Mouse (Mus musculus) liver, embryonic 12.5 days (tissue): ENCODE measurements around the gene Fgf18. TPM values are rescaled to one million over a fixed set of nuclear protein-coding genes. Genes with fewer than 3 reads are reported as not detected.
A peak's percentile ranks its signal among the peaks of the same experiment; 100 is the strongest.

ENCODE experiments used
- ATAC-seq: fragments of 200-750 bp; cut with Nextera tagmentation; 2 replicates; pipeline ENCODE4 v1.8.0; 2017; ENCODE audit warnings: moderate number of reproducible peaks, mild to moderate bottlenecking, moderate library complexity
- H3K27ac ChIP-seq: fragments of 300-500 bp; sonication (generic); 2 replicates; pipeline ENCODE4 v1.5.1; 2016; ENCODE audit warnings: mild to moderate bottlenecking
- H3K27me3 ChIP-seq: fragments of 300-500 bp; sonication (generic); replicated peaks from 2 replicates; pipeline ENCODE4 v1.6.1; 2016; ENCODE audit warnings: mild to moderate bottlenecking, moderate library complexity
- H3K36me3 ChIP-seq: fragments of 300-500 bp; sonication (generic); 2 replicates; pipeline ENCODE4 v1.6.1; 2016; ENCODE audit warnings: mild to moderate bottlenecking, moderate library complexity
- H3K4me1 ChIP-seq: fragments of 300-500 bp; sonication (generic); 2 replicates; pipeline ENCODE4 v1.6.1; 2016
- H3K4me2 ChIP-seq: fragments of 300-500 bp; sonication (generic); 2 replicates; pipeline ENCODE4 v1.6.1; 2016; ENCODE audit warnings: mild to moderate bottlenecking, moderate library complexity
- H3K4me3 ChIP-seq: fragments of 300-500 bp; sonication (generic); 2 replicates; pipeline ENCODE4 v1.5.1; 2016; ENCODE audit warnings: mild to moderate bottlenecking, moderate library complexity
- H3K9ac ChIP-seq: fragments of 300-500 bp; sonication (generic); 2 replicates; pipeline ENCODE4 v1.6.1; 2016; ENCODE audit warnings: mild to moderate bottlenecking, moderate library complexity
- H3K9me3 ChIP-seq: fragments of 300-500 bp; sonication (generic); replicated peaks from 2 replicates; pipeline ENCODE4 v1.6.1; 2016; ENCODE audit warnings: mild to moderate bottlenecking, moderate library complexity
- WGBS: fragments of 180-500 bp; shearing (Covaris S2); methylation state at CpG from one replicate; pipeline ENCODE4 v1.1.7; 2016; ENCODE audit not compliant: insufficient replicate concordance; 5-methylcytosine and 5-hydroxymethylcytosine counted together
- polyA plus RNA-seq: library from polyadenylated mRNA; unstranded; fragments of >200 nt; fragmentation: Nextera tagmentation; extraction: Ambion mirVana; gene quantifications from 2 replicates; pipeline ENCODE4 v1.2.1, GENCODE M21; 2016

Fgf18 gene
- polyA plus RNA-seq, 1 experiment from 2014 or later = 0.44 TPM

GRCm38 (mm10) chr11:33134391-33134986, 12.7 kb downstream of the Fgf18 start:
- H3K27ac ChIP-seq = no peak overlapping the region
- no peaks in the 10 kb centered on the region for H3K9me3 ChIP-seq
- peaks cover 23% of the 10 kb centered on the region for H3K27me3 ChIP-seq
- no peak overlapping the region for H3K4me2 ChIP-seq
- no peak for ATAC-seq
- H3K4me1 ChIP-seq = no peaks in the 10 kb centered on the region
- no peak overlapping the region for H3K4me3 ChIP-seq
- 66% methylated on average over 8 of the region's 8 CpGs for WGBS
- H3K36me3 ChIP-seq = no peaks in the 10 kb centered on the region
- no peak overlapping the region for H3K9ac ChIP-seq

GRCm38 (mm10) chr11:33132619-33133338, 14.4 kb downstream of the Fgf18 start:
- Histone ChIP-seq H3K27me3 (peaks cover 11% of the 10 kb centered on the region), H3K9me3 (no peaks in the 10 kb centered on the region), H3K4me2 (no peak overlapping the region), H3K36me3 (no peaks in the 10 kb centered on the region), H3K4me3 (no peak overlapping the region), H3K9ac (no peak overlapping the region), H3K4me1 (no peaks in the 10 kb centered on the region), H3K27ac (no peak overlapping the region)
- no peak for ATAC-seq
- WGBS = 54% methylated on average over 8 of the region's 8 CpGs

GRCm38 (mm10) chr11:33127058-33127457, 20.1 kb downstream of the Fgf18 start:
- no peak overlapping the region for H3K9ac ChIP-seq
- peaks cover 35% of the 10 kb centered on the region for H3K27me3 ChIP-seq
- H3K4me3 ChIP-seq = no peak overlapping the region
- H3K4me1 ChIP-seq = 0 out of 2 replicates have a peak, but pooled peaks cover 6% of the 10 kb centered on the region
- H3K27ac ChIP-seq = no peak overlapping the region
- no peaks in the 10 kb centered on the region for H3K9me3 ChIP-seq
- H3K36me3 ChIP-seq = no peaks in the 10 kb centered on the region
- ATAC-seq = 0 out of 2 replicates have a peak, but pooled peaks have one; percentile 42
- no peak overlapping the region for H3K4me2 ChIP-seq

- WGBS = 3% methylated on average over 37 of the region's 37 CpGs
- peak; percentile 24; the same call in 1 of the 2 replicates for ATAC-seq
- no peak overlapping the region for H3K9ac ChIP-seq
- no peaks in the 10 kb centered on the region for H3K9me3 ChIP-seq
- H3K27me3 ChIP-seq = peaks cover 63% of the 10 kb centered on the region
- no peaks in the 10 kb centered on the region for H3K36me3 ChIP-seq
- H3K4me1 ChIP-seq = 0 out of 2 replicates have a peak, but pooled peaks cover 6% of the 10 kb centered on the region
- H3K4me2 ChIP-seq = peak overlapping the region; percentile 59
- no peak overlapping the region for H3K27ac ChIP-seq
- peak overlapping the region; percentile 15 for H3K4me3 ChIP-seq
Measured at GRCm38 (mm10) chr11:33122575-33123268, 24.5 kb downstream of the Fgf18 start.

GRCm38 (mm10) chr11:33119556-33119955, 27.6 kb downstream of the Fgf18 start:
- Histone ChIP-seq H3K4me3 (no peak overlapping the region), H3K4me2 (no peak overlapping the region), H3K27me3 (peaks cover 53% of the 10 kb centered on the region), H3K27ac (no peak overlapping the region), H3K9ac (no peak overlapping the region), H3K9me3 (no peaks in the 10 kb centered on the region), H3K36me3 (no peaks in the 10 kb centered on the region), H3K4me1 (0 out of 2 replicates have a peak, but pooled peaks cover 6% of the 10 kb centered on the region)
- ATAC-seq = no peak
- WGBS = 49% methylated on average over 8 of the region's 8 CpGs

GRCm38 (mm10) chr11:33119116-33119515, 28.1 kb downstream of the Fgf18 start:
- Histone ChIP-seq H3K9me3 (no peaks in the 10 kb centered on the region), H3K27me3 (peaks cover 49% of the 10 kb centered on the region), H3K27ac (no peak overlapping the region), H3K36me3 (no peaks in the 10 kb centered on the region), H3K4me3 (no peak overlapping the region), H3K4me2 (no peak overlapping the region), H3K4me1 (0 out of 2 replicates have a peak, but pooled peaks cover 6% of the 10 kb centered on the region), H3K9ac (no peak overlapping the region)
- WGBS = 57% methylated on average over 7 of the region's 7 CpGs
- ATAC-seq = no peak

- WGBS = 40% methylated on average over 6 of the region's 6 CpGs
- ATAC-seq = no peak
- Histone ChIP-seq H3K4me3 (no peak overlapping the region), H3K27me3 (peaks cover 42% of the 10 kb centered on the region), H3K4me1 (0 out of 2 replicates have a peak, but pooled peaks cover 6% of the 10 kb centered on the region), H3K9ac (no peak overlapping the region), H3K4me2 (no peak overlapping the region), H3K27ac (no peak overlapping the region), H3K36me3 (no peaks in the 10 kb centered on the region), H3K9me3 (no peaks in the 10 kb centered on the region)
Measured at GRCm38 (mm10) chr11:33118480-33118879, 28.7 kb downstream of the Fgf18 start.

- no peak overlapping the region for H3K9ac ChIP-seq
- 71% methylated on average over 3 of the region's 3 CpGs for WGBS
- no peaks in the 10 kb centered on the region for H3K36me3 ChIP-seq
- no peak for ATAC-seq
- no peak overlapping the region for H3K27ac ChIP-seq
- H3K4me3 ChIP-seq = no peak overlapping the region
- H3K9me3 ChIP-seq = no peaks in the 10 kb centered on the region
- H3K4me2 ChIP-seq = no peak overlapping the region
- no peaks in the 10 kb centered on the region for H3K4me1 ChIP-seq
- H3K27me3 ChIP-seq = peaks cover 16% of the 10 kb centered on the region
Measured at GRCm38 (mm10) chr11:33115796-33116195, 31.4 kb downstream of the Fgf18 start.

GRCm38 (mm10) chr11:33112407-33112806, 34.8 kb downstream of the Fgf18 start:
- Histone ChIP-seq H3K4me1 (no peaks in the 10 kb centered on the region), H3K4me3 (no peak overlapping the region), H3K4me2 (no peak overlapping the region), H3K27ac (no peak overlapping the region), H3K9ac (no peak overlapping the region), H3K27me3 (no peaks in the 10 kb centered on the region), H3K9me3 (no peaks in the 10 kb centered on the region), H3K36me3 (no peaks in the 10 kb centered on the region)
- 6% methylated on average over 1 of the region's 1 CpGs for WGBS
- no peak for ATAC-seq

- no peaks in the 10 kb centered on the region for H3K36me3 ChIP-seq
- H3K27me3 ChIP-seq = 0 out of 2 replicates have a peak, but pooled peaks cover 2% of the 10 kb centered on the region
- no peak overlapping the region for H3K4me2 ChIP-seq
- no peak overlapping the region for H3K9ac ChIP-seq
- H3K27ac ChIP-seq = no peak overlapping the region
- H3K4me1 ChIP-seq = no peaks in the 10 kb centered on the region
- 56% methylated on average over 2 of the region's 2 CpGs for WGBS
- H3K9me3 ChIP-seq = no peaks in the 10 kb centered on the region
- no peak overlapping the region for H3K4me3 ChIP-seq
- no peak for ATAC-seq
Measured at GRCm38 (mm10) chr11:33110111-33110510, 37.1 kb downstream of the Fgf18 start.

GRCm38 (mm10) chr11:33107540-33107939, 39.7 kb downstream of the Fgf18 start:
- H3K36me3 ChIP-seq = no peaks in the 10 kb centered on the region
- WGBS = 50% methylated on average over 3 of the region's 3 CpGs
- no peak for ATAC-seq

GRCm38 (mm10) chr11:33104911-33105316, 42.3 kb downstream of the Fgf18 start:
- peaks cover 8% of the 10 kb centered on the region; the same call in 1 of the 2 replicates for H3K27me3 ChIP-seq
- no peaks in the 10 kb centered on the region for H3K36me3 ChIP-seq
- no peak overlapping the region for H3K4me3 ChIP-seq
- 59% methylated on average over 8 of the region's 8 CpGs for WGBS
- H3K9me3 ChIP-seq = no peaks in the 10 kb centered on the region
- no peak overlapping the region for H3K9ac ChIP-seq
- no peaks in the 10 kb centered on the region for H3K4me1 ChIP-seq
- ATAC-seq = no peak
- H3K27ac ChIP-seq = no peak overlapping the region
- H3K4me2 ChIP-seq = no peak overlapping the region

More at GRCm38 (mm10) chr11:33107540-33107939, 39.7 kb downstream of the Fgf18 start:
- no peak overlapping the region for H3K9ac ChIP-seq
- H3K4me1 ChIP-seq = no peaks in the 10 kb centered on the region
- 0 out of 2 replicates have a peak, but pooled peaks cover 2% of the 10 kb centered on the region for H3K27me3 ChIP-seq
- no peak overlapping the region for H3K4me3 ChIP-seq
- no peaks in the 10 kb centered on the region for H3K9me3 ChIP-seq
- no peak overlapping the region for H3K4me2 ChIP-seq
- no peak overlapping the region for H3K27ac ChIP-seq
